Mouse (Mus musculus) left cerebral cortex, adult 2 months (tissue): ENCODE measurements around the gene Gm9999. TPM values are rescaled to one million over a fixed set of nuclear protein-coding genes. Genes with fewer than 3 reads are reported as not detected.

ENCODE experiments used
- DNase-seq, 2 experiments: peaks; one replicate each; pipeline ENCODE4 v3.0.0; 2021 to 2022; ENCODE audit warnings: low spot score in 2 of 2, mixed read lengths in 1 of 2; ENCODE audit errors: extremely low spot score in 1 of 2
- H3K27ac ChIP-seq: fragments of 200-600 bp; 2 replicates; pipeline ENCODE4 v1.8.1; 2022
- H3K4me3 ChIP-seq: fragments of 200-600 bp; 2 replicates; pipeline ENCODE4 v1.8.1; 2022
- CTCF ChIP-seq: fragments of 200-600 bp; IDR thresholded peaks from 2 replicates; pipeline ENCODE4 v1.8.1; 2022; ENCODE audit warnings: antibody characterized with exemption, mild to moderate bottlenecking, moderate library complexity
- intact Hi-C: fragments of 180-260 bp; cut with DNase I; formaldehyde crosslinking; loops from one replicate; pipeline ENCODE4 v1.15.1; 2025
- total RNA-seq, 2 experiments: library from RNA; stranded (reverse); gene quantifications; 2 replicates each; pipeline ENCODE4 v1.2.3; 2021

The Gm9999 gene
- total RNA-seq, 2 experiments from 2014 or later: not detected

DNA sequence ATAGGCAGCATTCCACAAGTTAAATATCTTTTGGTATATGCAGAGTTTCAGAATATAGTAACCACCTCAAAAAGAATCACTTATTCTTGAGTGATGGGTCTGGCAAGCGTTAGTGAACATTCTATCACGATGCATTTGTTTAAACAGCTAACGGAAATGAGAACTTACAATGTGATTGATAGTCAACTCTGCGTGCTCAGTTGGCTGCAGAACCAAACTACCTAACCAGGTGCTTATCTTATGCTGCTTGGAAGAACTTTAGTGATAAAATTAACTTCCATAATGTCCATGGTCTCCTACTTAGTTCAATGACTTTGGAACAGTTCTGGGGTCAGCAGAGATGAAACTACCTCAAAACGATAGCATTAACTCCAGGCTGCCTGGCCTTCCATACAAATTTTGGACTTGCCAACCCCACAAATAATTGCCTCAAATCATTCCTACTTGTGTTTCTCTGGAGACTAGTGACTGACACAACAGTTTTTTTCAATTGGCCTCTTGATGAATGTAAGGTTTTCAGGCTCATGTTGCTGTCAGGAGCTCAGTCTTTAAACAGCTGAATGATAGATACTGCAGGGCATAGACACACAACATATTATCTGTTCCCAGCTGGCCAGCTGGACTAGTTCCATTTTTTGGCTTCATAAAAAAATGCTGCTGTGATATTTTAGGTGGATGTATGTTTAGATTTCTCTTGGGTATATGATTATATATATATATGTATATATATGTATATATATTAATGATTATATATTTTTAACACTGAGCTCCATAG is 17.9 kb downstream of the Gm9999 start:
- H3K4me3 ChIP-seq: no peak overlapping the region
- intact Hi-C loops: no loop called here
- no peak overlapping the region for H3K27ac ChIP-seq
- DNase-seq: no peak
- no peak for TF ChIP-seq CTCF

DNA sequence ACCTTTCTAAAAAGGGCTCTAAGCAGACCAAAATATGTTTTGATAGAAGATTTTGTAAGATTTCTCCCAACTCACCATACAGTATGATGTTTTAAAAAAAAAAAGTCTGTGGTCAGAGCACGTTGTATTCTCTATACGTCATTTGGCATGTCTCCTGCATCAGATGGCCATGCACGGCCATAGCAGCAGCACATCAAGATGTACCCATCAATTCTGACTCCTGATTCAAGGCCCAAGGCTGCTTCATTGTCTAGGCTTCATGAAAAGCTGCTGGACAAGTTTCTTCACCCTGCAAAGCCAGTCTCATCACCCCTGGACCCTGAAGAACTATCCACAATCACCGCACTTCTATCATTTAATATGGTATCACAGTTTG is 18.5 kb downstream of the Gm9999 start:
- TF ChIP-seq CTCF: no peak
- intact Hi-C loops: no loop called here
- no peak overlapping the region for H3K4me3 ChIP-seq
- no peak for DNase-seq
- H3K27ac ChIP-seq: no peak overlapping the region

DNA sequence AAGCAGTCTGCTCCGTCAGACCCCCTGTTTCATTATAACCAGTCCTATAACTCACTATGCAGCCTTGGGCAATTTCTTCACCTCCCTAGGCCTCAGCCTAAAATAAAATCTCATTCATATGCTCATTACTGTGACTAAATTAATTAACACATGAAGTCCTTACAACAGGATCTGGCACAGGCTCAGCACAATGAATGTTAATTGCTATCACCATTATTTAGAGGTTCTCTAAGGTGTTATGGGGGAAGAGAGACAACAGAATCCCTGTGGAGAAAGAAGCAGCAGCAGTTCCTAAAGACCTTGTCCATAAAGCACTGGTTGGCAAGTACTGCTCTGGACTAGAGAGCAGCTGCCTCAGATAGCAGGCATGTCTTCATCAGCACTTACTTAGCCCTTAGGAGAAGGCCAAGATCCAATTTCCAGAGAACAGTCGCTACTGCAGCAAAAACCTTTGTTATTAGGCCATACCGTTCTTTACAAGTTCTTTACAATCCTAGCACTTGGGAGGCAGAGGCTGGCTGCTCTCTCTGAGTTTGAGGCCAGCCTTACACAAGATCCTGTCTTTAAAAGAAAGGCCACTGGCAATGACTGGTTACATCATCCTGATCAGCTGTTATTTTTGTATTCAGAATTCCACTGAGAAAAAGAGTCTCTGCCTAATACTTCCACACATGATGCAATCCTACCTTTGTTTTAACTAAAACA is 20.2 kb downstream of the Gm9999 start:
- no peak for DNase-seq
- TF ChIP-seq CTCF: no peak
- intact Hi-C loops: no loop called here
- no peak overlapping the region for H3K4me3 ChIP-seq
- H3K27ac ChIP-seq: no peak overlapping the region

DNA sequence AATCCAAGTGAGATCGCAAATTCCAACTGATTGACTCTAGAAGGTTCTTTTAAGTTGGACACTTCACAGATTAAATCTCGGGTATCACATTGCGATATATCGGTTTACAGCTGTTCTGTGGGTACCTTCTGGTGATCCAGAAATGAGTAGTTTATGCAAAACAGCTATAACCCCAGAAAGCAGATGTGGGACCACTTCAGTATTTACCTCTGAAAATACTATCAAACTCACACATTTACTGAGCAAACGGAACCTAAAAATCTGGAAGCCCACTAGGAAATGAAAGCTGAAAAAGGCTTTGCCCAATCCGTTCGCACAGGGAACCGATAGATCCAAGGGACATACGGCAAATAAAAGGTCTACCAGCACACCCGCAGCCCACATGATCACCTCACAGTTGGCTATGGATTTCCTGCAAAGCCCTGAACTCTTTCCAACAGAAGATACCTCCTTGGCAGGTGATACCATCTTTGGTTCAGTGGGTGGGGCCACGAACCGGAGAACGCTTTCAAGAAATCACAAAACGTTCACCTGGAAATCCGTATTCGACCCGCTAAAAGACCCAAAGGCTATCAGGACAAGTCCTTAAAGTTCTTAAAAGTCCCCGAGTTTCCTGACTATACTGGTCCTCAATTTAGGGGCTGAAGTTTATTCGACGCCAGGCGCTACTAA is 23.9 kb downstream of the Gm9999 start:
- Histone ChIP-seq H3K27ac (no peak overlapping the region; the same call in 1 of the 2 replicates), H3K4me3 (peak overlapping the region; percentile 75)
- TF ChIP-seq CTCF: no peak
- DNase-seq: no peak
- intact Hi-C loops: loop anchor here (2.0 to 5.0 kb wide), 3 partner anchors 20 to 210 kb away; partner anchors contain the start of genes Gtf2h1 and Hps5

DNA sequence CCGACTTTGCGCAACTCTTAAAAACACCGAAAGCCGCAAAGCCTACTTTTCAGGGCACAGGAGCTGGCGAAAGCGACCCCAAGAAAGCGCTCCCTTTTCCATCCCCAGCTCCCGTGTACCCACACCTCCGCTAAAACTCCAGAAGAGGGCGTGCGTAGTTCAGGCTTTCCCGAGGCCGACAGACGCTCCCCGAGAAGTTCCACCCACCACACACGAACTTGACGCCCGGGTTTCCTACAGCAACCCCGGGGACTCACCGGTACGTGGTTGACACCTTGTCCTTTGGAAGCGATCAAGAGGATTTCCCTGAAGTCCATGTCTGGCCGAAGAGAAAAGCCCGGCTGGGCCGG is 24.4 kb downstream of the Gm9999 start:
- TF ChIP-seq CTCF: peak; percentile 51

DNA sequence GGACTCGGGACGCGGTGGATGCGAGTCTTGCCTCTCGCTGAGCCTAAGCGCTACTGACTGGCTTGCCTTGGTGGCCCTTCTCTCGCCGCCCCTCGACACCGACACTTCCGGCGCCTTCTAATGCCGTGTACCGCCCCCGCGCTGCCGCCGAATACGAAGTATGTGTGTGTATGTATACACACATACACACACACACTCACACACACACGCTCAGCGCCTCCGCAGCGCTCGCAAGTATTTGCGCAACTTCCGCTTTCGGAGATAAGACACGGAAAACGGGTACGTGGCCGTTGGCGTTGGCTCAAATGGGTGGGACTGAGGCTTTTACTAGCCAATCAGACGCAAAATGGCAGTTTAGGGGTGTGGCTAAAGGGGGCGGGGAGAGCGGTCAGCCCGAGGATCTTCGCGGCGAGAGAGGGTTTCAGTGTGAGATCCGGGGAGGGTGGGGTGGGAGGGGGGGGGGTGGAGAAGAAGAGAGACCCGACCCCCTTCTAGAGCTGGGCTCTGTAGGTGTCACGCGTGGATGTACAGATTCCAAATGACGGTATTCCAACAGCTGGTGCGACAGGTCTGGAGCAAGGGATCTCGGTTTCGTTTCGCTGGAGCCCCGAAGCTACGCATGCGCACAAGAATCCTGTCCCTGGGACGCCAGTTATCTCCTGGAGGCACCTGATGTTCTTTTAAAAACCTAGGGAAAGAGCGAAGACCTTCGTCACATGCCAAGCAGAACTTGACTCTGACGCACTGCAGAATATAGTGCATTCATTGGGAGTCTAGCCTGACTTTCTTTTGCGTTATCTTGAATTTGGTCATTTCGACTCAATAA is 25.0 kb downstream of the Gm9999 start, which contains the start of gene Spty2d1:
TSS of gene Spty2d1 (minus strand) at position 244 of the 826 bp plus-strand sequence.
- H3K4me3 ChIP-seq: peak within 1 kb of the TSS; percentile 75

More for the DNA sequence above, 24.4 kb downstream of the Gm9999 start:
- H3K27ac ChIP-seq: peak overlapping the region; percentile 95
- peak overlapping the region; percentile 75 for H3K4me3 ChIP-seq
- intact Hi-C loops: loop anchor here (1.0 to 5.0 kb wide), 5 partner anchors 21 to 210 kb away; partner anchors contain the start of genes Gtf2h1, Hps5, Tmem86a and Uevld
- no peak for DNase-seq

DNA sequence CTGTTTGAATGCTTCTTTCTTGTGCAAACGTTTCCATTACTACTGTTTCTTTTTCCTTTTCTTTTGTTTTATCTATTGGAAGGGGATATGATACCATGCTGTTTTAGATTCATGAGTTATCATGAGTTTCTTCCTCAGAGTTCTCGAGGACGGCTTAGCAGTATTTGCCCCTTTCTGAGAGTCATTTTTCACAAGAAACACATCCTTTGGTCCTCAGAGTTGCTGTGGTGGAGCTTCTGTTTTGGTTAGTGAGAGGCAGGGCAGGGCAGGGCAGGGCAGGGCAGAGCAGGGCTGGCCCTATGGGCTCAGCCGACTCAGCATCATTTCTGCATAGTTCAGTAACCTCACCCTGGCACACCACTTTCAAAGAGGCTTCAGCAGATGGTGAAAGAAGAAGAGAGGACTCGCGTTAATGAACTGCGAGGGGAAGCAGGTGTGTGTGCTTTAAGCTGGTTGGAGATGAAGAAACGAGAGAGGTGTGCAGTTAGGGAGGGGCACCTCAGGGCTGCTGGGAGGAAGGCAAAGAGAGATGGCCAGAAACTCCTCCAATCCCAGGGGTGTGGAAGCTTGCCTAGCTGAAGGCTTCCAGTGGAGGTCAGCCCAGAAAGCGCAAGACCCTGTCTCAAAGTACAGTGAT is 29.9 kb downstream of the Gm9999 start:
- H3K27ac ChIP-seq: no peak overlapping the region
- intact Hi-C loops: no loop called here
- DNase-seq: no peak
- H3K4me3 ChIP-seq: no peak overlapping the region
- TF ChIP-seq CTCF: no peak

More for the DNA sequence above, 25.0 kb downstream of the Gm9999 start, which contains the start of gene Spty2d1:
- intact Hi-C loops: loop anchor here (1.0 to 5.0 kb wide), 4 partner anchors 42 to 211 kb away; partner anchors contain the start of genes Gtf2h1, Hps5, Tmem86a and Uevld
- TF ChIP-seq CTCF: no peak
- peak; percentile 97 to 99 for DNase-seq
- peak within 1 kb of the TSS; percentile 95 for H3K27ac ChIP-seq

DNA sequence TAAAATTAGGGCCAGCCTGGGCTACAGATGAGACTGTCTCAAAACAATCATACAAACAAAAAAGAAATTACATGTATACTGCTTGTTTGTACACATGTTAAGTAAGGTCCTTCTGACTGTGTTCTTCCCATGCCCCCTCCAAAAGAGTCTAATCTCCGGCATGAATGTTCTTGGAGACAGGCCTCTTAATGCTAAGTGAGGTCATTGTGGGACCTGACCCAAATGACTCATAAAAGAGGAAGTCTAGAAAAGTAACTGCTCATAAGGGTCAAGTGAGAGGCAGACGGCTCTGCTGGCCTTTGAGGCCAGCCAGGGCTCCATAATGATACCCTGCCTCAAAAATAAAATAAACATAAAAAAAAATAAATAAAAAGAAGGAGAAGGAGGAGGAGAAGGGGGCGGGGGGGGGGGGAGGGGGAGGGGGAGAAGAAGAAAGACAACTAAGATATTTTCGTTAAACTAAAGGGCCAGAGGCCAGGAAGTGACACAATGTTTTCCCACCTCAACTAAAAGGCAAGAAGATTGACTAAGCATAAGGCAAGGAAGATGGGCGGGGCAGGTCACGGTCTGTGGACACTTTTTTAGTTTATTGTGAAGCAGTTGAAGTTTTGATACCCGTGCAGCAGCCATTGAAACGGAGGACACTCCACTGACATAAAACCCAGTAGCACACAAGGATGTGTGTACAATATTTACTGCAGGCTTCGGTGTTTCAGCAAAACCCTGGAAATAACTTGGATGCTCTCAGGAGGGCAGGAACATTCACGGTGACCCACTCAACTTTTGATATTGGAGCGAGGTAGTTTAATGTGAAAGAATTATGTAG is 31.4 kb downstream of the Gm9999 start:
- no peak for DNase-seq
- Histone ChIP-seq H3K27ac (no peak overlapping the region), H3K4me3 (no peak overlapping the region)
- intact Hi-C loops: loop anchor here (1.0 kb wide), 1 partner anchor 51 kb away; no protein-coding TSS in a partner anchor
- TF ChIP-seq CTCF: no peak

DNA sequence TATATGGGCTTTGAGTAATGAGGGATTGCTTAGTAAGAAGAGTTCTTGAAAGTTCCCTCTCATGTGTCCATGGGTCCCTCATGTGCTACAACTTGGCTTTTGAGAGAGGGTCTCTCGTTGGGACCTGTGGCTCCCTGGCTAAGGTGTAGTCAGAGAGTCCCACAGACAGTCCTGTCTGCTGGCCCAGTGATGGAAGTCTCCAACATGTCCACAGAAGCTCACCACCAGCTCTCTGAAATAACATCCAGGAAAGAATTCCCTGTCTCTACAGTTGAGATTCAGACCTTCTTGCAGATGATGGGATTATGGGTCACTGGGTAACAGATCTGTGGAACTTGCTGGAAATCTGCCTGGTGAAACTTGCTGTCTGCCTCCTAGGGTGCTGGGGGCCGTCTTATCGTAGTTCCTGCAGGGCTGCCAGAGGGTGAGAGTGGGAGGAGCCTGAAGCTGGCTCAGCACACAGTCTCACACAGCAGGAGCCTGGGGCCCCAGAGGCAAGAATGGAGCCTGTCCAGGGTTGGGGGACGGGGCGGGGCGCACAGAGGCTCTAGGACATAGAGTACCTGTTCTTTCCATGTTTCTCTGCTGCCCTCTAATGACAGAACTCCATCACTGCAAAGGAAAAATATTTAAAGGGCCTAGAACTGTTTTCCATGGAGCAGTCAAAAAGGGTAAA is 32.1 kb downstream of the Gm9999 start:
- no peak overlapping the region for H3K4me3 ChIP-seq
- DNase-seq: peak; percentile 59 to 70
- peak; percentile 78 for TF ChIP-seq CTCF
- H3K27ac ChIP-seq: no peak overlapping the region
- intact Hi-C loops: loop anchor here (1.0 kb wide), 1 partner anchor 52 kb away; no protein-coding TSS in a partner anchor
